Mouse (Mus musculus): ENCODE results near the gene Htt.

DNA sequence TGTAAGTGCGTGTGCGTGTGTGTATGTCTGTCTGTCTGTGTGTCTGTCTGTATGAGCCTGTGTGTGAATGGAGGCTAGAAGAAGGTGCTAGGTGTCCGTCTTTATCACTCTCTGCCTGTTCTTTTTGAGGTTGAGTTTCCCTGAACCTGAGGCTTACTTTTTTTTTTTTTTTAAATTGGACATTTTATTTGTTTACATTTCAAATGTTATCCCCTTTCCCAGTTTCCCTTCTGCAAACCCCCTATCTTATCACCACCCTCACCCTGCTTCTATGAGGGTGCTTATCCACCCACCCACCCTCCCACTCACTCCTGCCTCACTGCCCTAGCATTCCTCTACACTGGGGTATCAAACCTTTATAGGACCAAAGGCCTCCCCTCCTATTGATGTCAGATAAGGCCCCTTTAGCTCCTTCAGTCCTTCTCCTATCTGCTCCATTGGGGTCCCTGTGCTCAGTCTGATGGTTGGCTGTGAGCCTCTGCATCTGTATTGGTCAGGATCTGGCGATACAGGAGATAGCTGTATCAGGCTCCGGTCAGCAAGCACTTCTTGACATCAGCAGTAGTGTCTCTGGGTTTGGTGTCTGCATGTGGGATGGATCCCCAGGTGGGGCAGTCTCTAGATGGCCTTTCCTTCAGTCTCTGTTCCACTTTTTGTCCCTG, 38.9 kb downstream of the Htt start:
- no peak for TF ChIP-seq CTCF (conservative IDR thresholded peaks at IDR 0.05; ENCODE audit: insufficient read depth, insufficient read length, low read depth, low read length)
- no peak for TF ChIP-seq POLR2A (IDR thresholded peaks at IDR 0.05; ENCODE audit: low read depth, low read length)

Data from kidney, adult 2 months (tissue).